Mouse (Mus musculus) CH12.LX (cell line): Measurements from ENCODE around the gene Uvssa. TPM values are rescaled to one million over a fixed set of nuclear protein-coding genes. Genes with fewer than 3 reads are reported as not detected.

ENCODE experiments used
- DNase-seq: peaks from one replicate; pipeline ENCODE4 v3.0.0-alpha.2; 2013; ENCODE audit errors: extremely low read depth
- H3K27ac ChIP-seq: 2 replicates; pipeline ENCODE4 v1.5.1; 2012; ENCODE audit warnings: low read depth, mild to moderate bottlenecking, control low read depth, moderate library complexity; ENCODE audit not compliant: insufficient read depth
- H3K27me3 ChIP-seq: replicated peaks from 2 replicates; pipeline ENCODE3; 2012; ENCODE audit warnings: inconsistent platforms
- H3K36me3 ChIP-seq, 2 experiments: replicated peaks in 1 of 2; 2 replicates each; pipeline versions ENCODE3 to v1.6.1; 2012; ENCODE audit warnings: inconsistent platforms in 1 of 2, low read length in 1 of 2, mild to moderate bottlenecking in 1 of 2, mixed read lengths in 1 of 2, moderate library complexity in 1 of 2; ENCODE audit not compliant: control insufficient read depth in 1 of 2, insufficient read depth in 1 of 2
- H3K4me1 ChIP-seq, 2 experiments: 2 replicates each; pipeline ENCODE4 v1.6.1; 2012; ENCODE audit warnings: inconsistent platforms in 1 of 2, moderate library complexity in 1 of 2; ENCODE audit not compliant: insufficient read depth in 2 of 2, control insufficient read depth in 1 of 2
- H3K4me2 ChIP-seq: 2 replicates; pipeline ENCODE4 v1.6.1; 2012; ENCODE audit warnings: low read depth, mild to moderate bottlenecking, control low read depth; ENCODE audit not compliant: poor library complexity, insufficient read depth, severe bottlenecking
- H3K4me3 ChIP-seq, 3 experiments: fragments of 150-350 bp in 1 of 3; sonication (generic) in 1 of 3; replicated peaks in 1 of 3; 2 replicates each; pipeline versions ENCODE3 to v1.5.1; 2011 to 2012; ENCODE audit warnings: low read depth in 2 of 3, low read length in 2 of 3, mild to moderate bottlenecking in 2 of 3, moderate library complexity in 2 of 3, control low read depth in 1 of 3, improper control_type of control experiment in 1 of 3, inconsistent platforms in 1 of 3, mixed read lengths in 1 of 3; ENCODE audit not compliant: poor library complexity in 1 of 3
- H3K79me2 ChIP-seq: replicated peaks from 2 replicates; pipeline ENCODE4 v1.6.1; 2012; ENCODE audit warnings: mild to moderate bottlenecking, moderate library complexity; ENCODE audit not compliant: control insufficient read depth, poor library complexity, insufficient read depth, severe bottlenecking; ENCODE audit errors: extremely low read depth
- H3K9ac ChIP-seq: 2 replicates; pipeline ENCODE4 v1.6.1; 2012; ENCODE audit warnings: low read depth, mild to moderate bottlenecking, control low read depth, moderate library complexity; ENCODE audit not compliant: insufficient read depth
- H3K9me3 ChIP-seq: replicated peaks from 2 replicates; pipeline ENCODE3; 2012; ENCODE audit warnings: low read length, inconsistent platforms, mixed read lengths
- BHLHE40 ChIP-seq: IDR thresholded peaks from 2 replicates; pipeline ENCODE4 v1.6.1; 2011; ENCODE audit warnings: mild to moderate bottlenecking, low read depth, low read length, improper control_type of control experiment
- CHD1 ChIP-seq: IDR thresholded peaks from 2 replicates; pipeline ENCODE4 v1.6.1; 2012; ENCODE audit warnings: low read depth, low read length, improper control_type of control experiment, inconsistent platforms
- ELF1 ChIP-seq: IDR thresholded peaks from 2 replicates; pipeline ENCODE4 v1.6.1; 2014; ENCODE audit warnings: low read depth, mild to moderate bottlenecking, inconsistent platforms, low read length, improper control_type of control experiment
- EP300 ChIP-seq: IDR thresholded peaks from 2 replicates; pipeline ENCODE4 v1.6.1; 2011; ENCODE audit warnings: low read length, improper control_type of control experiment
- ETS1 ChIP-seq: conservative IDR thresholded peaks from 2 replicates; pipeline ENCODE4 v1.6.1; 2012; ENCODE audit warnings: low read depth, mild to moderate bottlenecking, inconsistent platforms, low read length, improper control_type of control experiment, moderate library complexity
- MAX ChIP-seq: IDR thresholded peaks from 2 replicates; pipeline ENCODE4 v1.6.1; 2011; ENCODE audit warnings: low read length, improper control_type of control experiment
- MEF2A ChIP-seq: IDR thresholded peaks from 2 replicates; pipeline ENCODE4 v1.6.1; 2014; ENCODE audit warnings: low read depth, mild to moderate bottlenecking, inconsistent platforms, low read length, improper control_type of control experiment, borderline replicate concordance
- MYC ChIP-seq: IDR thresholded peaks from 2 replicates; pipeline ENCODE4 v1.6.1; 2011; ENCODE audit warnings: low read depth, mild to moderate bottlenecking, improper control_type of control experiment, low read length
- NELFE ChIP-seq: IDR thresholded peaks from 2 replicates; pipeline ENCODE4 v1.6.1; 2011; ENCODE audit warnings: low read depth, low read length, improper control_type of control experiment
- SIN3A ChIP-seq: IDR thresholded peaks from 2 replicates; pipeline ENCODE4 v1.6.1; 2012; ENCODE audit warnings: low read length, improper control_type of control experiment, inconsistent platforms
- SMC3 ChIP-seq: IDR thresholded peaks from 2 replicates; pipeline ENCODE4 v1.6.1; 2011; ENCODE audit warnings: low read depth, low read length, improper control_type of control experiment
- ZC3H11A ChIP-seq: IDR thresholded peaks from 2 replicates; pipeline ENCODE4 v1.6.1; 2012; ENCODE audit warnings: low read depth, mild to moderate bottlenecking, inconsistent platforms, low read length, improper control_type of control experiment
- ZMIZ1 ChIP-seq: IDR thresholded peaks from 2 replicates; pipeline ENCODE4 v1.6.1; 2012; ENCODE audit warnings: low read depth, mild to moderate bottlenecking, inconsistent platforms, low read length, improper control_type of control experiment
- dilution Hi-C: fragments of 300-500 bp; cut with MboI; formaldehyde crosslinking; loops from 2 replicates; pipeline ENCODE4 v1.14.3; 2020; ENCODE audit warnings: low sequenced_read_pairs; ENCODE audit not compliant: extremely low pct_unique_long_range_greater_than_20kb, extremely low pct_ligation_motif_present
- in situ Hi-C: fragments of 300-500 bp; cut with MboI; formaldehyde crosslinking; loops from 3 replicates; pipeline ENCODE4 v1.14.3; 2019; ENCODE audit warnings: low sequenced_read_pairs, low pct_ligation_motif_present, low pct_unique_long_range_greater_than_20kb, mixed read lengths
- polyA plus RNA-seq: library from polyadenylated mRNA; unstranded; fragments of >175 nt; gene quantifications from 2 replicates; pipeline ENCODE4 v1.2.1, GENCODE M21; 2012; ENCODE audit warnings: low read depth; ENCODE audit not compliant: insufficient read length
- total RNA-seq, 2 experiments: library from RNA; depleted of rRNA; stranded (reverse); fragments of 300-350 nt in 1 of 2; fragments of >200 nt in 1 of 2; gene quantifications; 2 replicates each; pipeline ENCODE4 v1.2.3; 2012 to 2014

Uvssa gene
- total and polyA plus RNA-seq, 3 experiments, result 2.6 to 5.8 (median 2.9) TPM

- Histone ChIP-seq H3K27me3 (no peaks in the 10 kb centered on the region), H3K4me1 (peaks cover 36 to 93% of the 10 kb centered on the region in 2 experiments), H3K36me3 (peaks cover 0 to 7% of the 10 kb centered on the region in 2 experiments), H3K27ac (peak overlapping the region; percentile 80), H3K79me2 (peaks cover 65% of the 10 kb centered on the region), H3K9ac (peak overlapping the region; percentile 23; the same call in 1 of the 2 replicates), H3K9me3 (no peaks in the 10 kb centered on the region), H3K4me3 (peak overlapping the region; percentile 20 to 33 (median 30)), H3K4me2 (peak overlapping the region; percentile 48)
- DNase-seq, result peak; percentile 66
- dilution Hi-C loops, result no loop called here
- in situ Hi-C loops, result no loop called here
- TF ChIP-seq SIN3A (no peak), ELF1 (0 out of 2 replicates have a peak, but pooled peaks have one; percentile 33), ZMIZ1 (no peak), CHD1 (no peak), MAX (no peak)
These were observed 26.6 kb upstream of the Uvssa start for GRCm38 (mm10) chr5:33351556-33352272.

GRCm38 (mm10) chr5:33352273-33352645, 26.1 kb upstream of the Uvssa start:
- Histone ChIP-seq H3K36me3 (peaks cover 0 to 7% of the 10 kb centered on the region in 2 experiments), H3K27me3 (no peaks in the 10 kb centered on the region), H3K4me1 (peaks cover 41 to 94% of the 10 kb centered on the region in 2 experiments), H3K9me3 (no peaks in the 10 kb centered on the region), H3K4me3 (peak overlapping the region; percentile 20 to 33 (median 30)), H3K9ac (no peak overlapping the region), H3K4me2 (peak overlapping the region; percentile 48), H3K79me2 (peaks cover 64% of the 10 kb centered on the region), H3K27ac (peak overlapping the region; percentile 80)
- 0 out of 2 replicates have a peak, but pooled peaks have one; percentile 43 for TF ChIP-seq MEF2A
- no peak for TF ChIP-seq ELF1
- TF ChIP-seq NELFE, result no peak
- TF ChIP-seq BHLHE40, result 0 out of 2 replicates have a peak, but pooled peaks have one; percentile 24
- TF ChIP-seq SMC3, result no peak
- no peak for TF ChIP-seq MYC
- no peak for TF ChIP-seq EP300
- TF ChIP-seq ZC3H11A, result no peak
- TF ChIP-seq ETS1, result no peak
- peak; percentile 60 for DNase-seq
- dilution Hi-C loops, result no loop called here
- in situ Hi-C loops, result no loop called here
